Mouse (Mus musculus) lung, adult 2 months (tissue): ENCODE data around the gene Rnf41.

Source experiments
- CTCF ChIP-seq: fragments of 200-500 bp; IDR thresholded peaks from 2 replicates; pipeline ENCODE4 v1.5.1; 2011; ENCODE audit warnings: mild to moderate bottlenecking, low read length, control low read depth; ENCODE audit not compliant: insufficient read depth
- POLR2A ChIP-seq: fragments of 200-500 bp; IDR thresholded peaks from 2 replicates; pipeline ENCODE4 v1.6.1; 2011; ENCODE audit warnings: low read depth, mild to moderate bottlenecking, control low read depth, low read length, borderline replicate concordance; ENCODE audit errors: extremely low read depth

GRCm38 (mm10) chr10:128403931-128404330 is 7.5 kb upstream of the Rnf41 start:
- TF ChIP-seq CTCF (no peak), POLR2A (no peak)
